Mouse (Mus musculus) forelimb bud, embryonic 11.5 days (tissue): ENCODE measurements at regions not wholly inside any gene's neighbourhood (a gene's known extent, or its start where the extent isn't known, plus 50 kb on each side); places are given as distances from the start of the nearest gene placed in this dataset.
"Not testable (repeated sequence)": the region's sequence is repeated elsewhere in the genome, so short reads cannot be mapped to it uniquely, and the experiment has no call there.

ENCODE experiments used
- DNase-seq: peaks from one replicate; pipeline ENCODE4 v3.0.0-alpha.2; 2012; ENCODE audit warnings: low read depth, low spot score

- peak; percentile 11 for DNase-seq
Measured at GRCm38 (mm10) chr9:90618154-90618553, 347.6 kb upstream of the Tbc1d2b start.

GRCm38 (mm10) chr9:90597894-90598293 lies 327.3 kb upstream of the Tbc1d2b start:
- DNase-seq = peak; percentile 62

GRCm38 (mm10) chr9:90556742-90557141 lies 286.1 kb upstream of the Tbc1d2b start:
- DNase-seq = no peak

- DNase-seq = no peak
Measured at GRCm38 (mm10) chr9:90556216-90556615, 285.6 kb upstream of the Tbc1d2b start.

- no peak for DNase-seq
Measured at GRCm38 (mm10) chr9:90547931-90548330, 277.3 kb upstream of the Tbc1d2b start.

GRCm38 (mm10) chr9:90546720-90547119 lies 276.1 kb upstream of the Tbc1d2b start:
- DNase-seq = no peak

GRCm38 (mm10) chr9:90537683-90538082 lies 267.1 kb upstream of the Tbc1d2b start:
- DNase-seq = not testable (repeated sequence)

GRCm38 (mm10) chr9:90533372-90533771 lies 262.8 kb upstream of the Tbc1d2b start:
- no peak for DNase-seq

GRCm38 (mm10) chr9:90521186-90521585 lies 250.6 kb upstream of the Tbc1d2b start:
- no peak for DNase-seq

- DNase-seq = no peak
Measured at GRCm38 (mm10) chr9:90494888-90495287, 224.3 kb upstream of the Tbc1d2b start.

GRCm38 (mm10) chr9:90490561-90491152 lies 220.1 kb upstream of the Tbc1d2b start:
- DNase-seq = no peak

GRCm38 (mm10) chr9:90450579-90450978 lies 180.0 kb upstream of the Tbc1d2b start:
- no peak for DNase-seq

GRCm38 (mm10) chr9:90446957-90447356 lies 176.4 kb upstream of the Tbc1d2b start:
- peak; percentile 18 for DNase-seq

GRCm38 (mm10) chr9:90434902-90435301 lies 164.3 kb upstream of the Tbc1d2b start:
- no peak for DNase-seq

- DNase-seq = no peak
Measured at GRCm38 (mm10) chr9:90430898-90431297, 160.3 kb upstream of the Tbc1d2b start.

- DNase-seq = no peak
Measured at GRCm38 (mm10) chr9:90421662-90422061, 151.1 kb upstream of the Tbc1d2b start.

GRCm38 (mm10) chr9:90419762-90420541 lies 149.3 kb upstream of the Tbc1d2b start:
- no peak for DNase-seq

GRCm38 (mm10) chr9:90408789-90409188 lies 138.2 kb upstream of the Tbc1d2b start:
- no peak for DNase-seq

GRCm38 (mm10) chr9:90407573-90407972 lies 137.0 kb upstream of the Tbc1d2b start:
- no peak for DNase-seq

GRCm38 (mm10) chr9:90388401-90388800 lies 117.8 kb upstream of the Tbc1d2b start:
- DNase-seq = no peak

- no peak for DNase-seq
Measured at GRCm38 (mm10) chr9:90385047-90385446, 114.4 kb upstream of the Tbc1d2b start.

GRCm38 (mm10) chr9:90380099-90380498 lies 109.5 kb upstream of the Tbc1d2b start:
- no peak for DNase-seq

GRCm38 (mm10) chr9:90369568-90369967 lies 99.0 kb upstream of the Tbc1d2b start:
- DNase-seq = no peak
